10 mouse cellular contexts compared by ENCODE assay signal in genomic region chr12:72940071-72940821, GRCm38 (mm10). TPM values are rescaled to one million over a fixed set of nuclear protein-coding genes. Genes with fewer than 3 reads are reported as not detected.
DNase-seq lines count a peak whose midpoint lies in the region; ATAC-seq and TF ChIP-seq lines count a peak whose summit lies in the region.
"Had no signal": no experiment of that assay in that cellular context is flagged by ENCODE, and none has a peak within 500 bp of the region (broad histone marks: within the 10 kb centered on the region; RNA-seq: fewer than 3 reads in every experiment).

Gene 4930447C04Rik, minus strand, starts transcription at chr12:72940774.

- H3K36me3 ChIP-seq in heart, embryonic 12.5 days = no peaks in the 10 kb centered on the region
- no peaks in the 10 kb centered on the region for H3K36me3 ChIP-seq in ES-E14 (ENCODE audit: control insufficient read depth, insufficient read depth, low read length, poor library complexity, severe bottlenecking)
- no peaks in the 10 kb centered on the region for H3K36me3 ChIP-seq in forebrain, embryonic 13.5 days (ENCODE audit: poor library complexity, severe bottlenecking)
- no peaks in the 10 kb centered on the region for H3K36me3 ChIP-seq in limb, embryonic 13.5 days

- ATAC-seq in heart, embryonic 12.5 days (ENCODE audit: insufficient number of reproducible peaks, low FRiP score) = no peak
- no peak for ATAC-seq in forebrain, embryonic 13.5 days
- ATAC-seq in limb, embryonic 13.5 days (ENCODE audit: low FRiP score, low read depth) = no peak
- no peak for ATAC-seq in megakaryocyte progenitor cell, adult 5-6 weeks (replicated peaks; ENCODE audit: poor library complexity)

- H3K4me2 ChIP-seq in heart, embryonic 12.5 days = peak within 1 kb of the TSS; percentile 60
- peak within 1 kb of the TSS; percentile 42 for H3K4me2 ChIP-seq in forebrain, embryonic 13.5 days
- H3K4me2 ChIP-seq in limb, embryonic 13.5 days (replicated peaks) = peak within 1 kb of the TSS; percentile 58

- in situ Hi-C loops in ES-E14 (cut with MboI; ENCODE audit: low sequenced_read_pairs in 2 of 2, unreplicated experiment in 2 of 2) = no loop called here

- no peak within 1 kb of the TSS for H3K27ac ChIP-seq in heart, embryonic 12.5 days (ENCODE audit: poor library complexity, severe bottlenecking)
- no peak within 1 kb of the TSS for H3K27ac ChIP-seq in ES-E14 (ENCODE audit: insufficient read depth, low read depth, low read length, poor library complexity, severe bottlenecking)
- no peak within 1 kb of the TSS for H3K27ac ChIP-seq in forebrain, embryonic 13.5 days
- H3K27ac ChIP-seq in limb, embryonic 13.5 days = no peak within 1 kb of the TSS

- peak within 1 kb of the TSS; percentile 35 for H3K4me3 ChIP-seq in heart, embryonic 12.5 days
- H3K4me3 ChIP-seq in ES-E14 (ENCODE audit: insufficient read depth in 1 of 2, low read depth in 1 of 2, low read length in 2 of 2, poor library complexity in 1 of 2, severe bottlenecking in 1 of 2) = peak within 1 kb of the TSS; percentile 61 to 76
- peak within 1 kb of the TSS; percentile 16 for H3K4me3 ChIP-seq in forebrain, embryonic 13.5 days
- H3K4me3 ChIP-seq in limb, embryonic 13.5 days = peak within 1 kb of the TSS; percentile 31

- H3K27me3 ChIP-seq in heart, embryonic 12.5 days (replicated peaks) = peaks cover 83% of the 10 kb centered on the region
- H3K27me3 ChIP-seq in forebrain, embryonic 13.5 days = peaks cover 96% of the 10 kb centered on the region
- peaks cover 97% of the 10 kb centered on the region for H3K27me3 ChIP-seq in limb, embryonic 13.5 days

- no peak within 1 kb of the TSS for H3K9ac ChIP-seq in heart, embryonic 12.5 days
- no peak within 1 kb of the TSS for H3K9ac ChIP-seq in ES-E14 (ENCODE audit: insufficient read depth, low read depth, low read length, poor library complexity, severe bottlenecking)
- H3K9ac ChIP-seq in forebrain, embryonic 13.5 days = no peak within 1 kb of the TSS
- H3K9ac ChIP-seq in limb, embryonic 13.5 days = no peak within 1 kb of the TSS

- intact Hi-C loops in heart, postnatal 36 days (cut with DNase I) = loop anchor here (5.0 kb wide), 1 partner anchor 102 kb away; no protein-coding TSS in a partner anchor

- no peaks in the 10 kb centered on the region for H3K9me3 ChIP-seq in heart, embryonic 12.5 days (replicated peaks)
- no peaks in the 10 kb centered on the region for H3K9me3 ChIP-seq in ES-E14 (ENCODE audit: control insufficient read depth, insufficient read depth, low read depth, low read length)
- no peaks in the 10 kb centered on the region for H3K9me3 ChIP-seq in forebrain, embryonic 13.5 days (replicated peaks)
- no peaks in the 10 kb centered on the region for H3K9me3 ChIP-seq in limb, embryonic 13.5 days

- no peak for DNase-seq in heart, postnatal 36 days
- no peak for DNase-seq in ES-E14 (ENCODE audit: low read depth, low spot score)
- no peak for DNase-seq in spleen, postnatal 36 days (ENCODE audit: low spot score in 2 of 2)
- DNase-seq in spleen, postnatal 10 days (ENCODE audit: low spot score in 2 of 2) = no peak
- DNase-seq: adrenal gland, adult 8-10 months had no signal

- peaks cover 9% of the 10 kb centered on the region; the same call in 1 of the 2 replicates for H3K4me1 ChIP-seq in heart, embryonic 12.5 days (replicated peaks)
- 0 out of 4 replicates have a peak, but pooled peaks cover 0 to 4% of the 10 kb centered on the region in 2 experiments for H3K4me1 ChIP-seq in ES-E14 (ENCODE audit: control insufficient read depth in 2 of 2, insufficient read depth in 2 of 2, low read length in 2 of 2, poor library complexity in 1 of 2)
- peaks cover 16% of the 10 kb centered on the region for H3K4me1 ChIP-seq in forebrain, embryonic 13.5 days
- peaks cover 17% of the 10 kb centered on the region for H3K4me1 ChIP-seq in limb, embryonic 13.5 days

- 2% methylated on average over 39 of the region's 39 CpGs for WGBS in heart, embryonic 12.5 days
- WGBS in forebrain, embryonic 13.5 days = under 1% methylated on average over 39 of the region's 39 CpGs
- under 1% methylated on average over 39 of the region's 39 CpGs for WGBS in limb, embryonic 13.5 days

TF ChIP-seq in ES-E14, 5 proteins besides CTCF, POLR2A, EP300 and RAD21:
- TF ChIP-seq HCFC1 (IDR thresholded peaks at IDR 0.05; ENCODE audit: borderline replicate concordance, insufficient read depth, low read length) (no peak), ZC3H11A (IDR thresholded peaks at IDR 0.05; ENCODE audit: borderline replicate concordance, low read depth, low read length) (no peak)

RNA-seq across cellular contexts. Expression of gene 4930447C04Rik, which starts in this region (rescaled TPM):
- polyA plus RNA-seq in heart, embryonic 12.5 days (2016; fragmentation: Nextera tagmentation; extraction: Ambion mirVana) = 3.4 and 4.5 TPM in 2 replicates
- under 1 TPM; 0.14 to 0.57 TPM for total RNA-seq in heart, postnatal 36 days (2021)
- 24.1 and 38.3 TPM in 2 replicates for total RNA-seq in ES-E14 (2012; rRNA removed)
- 1.8 and 2.1 TPM in 2 replicates for polyA plus RNA-seq in forebrain, embryonic 13.5 days (2015; fragmentation: Nextera tagmentation; extraction: Ambion mirVana)
- 5.6 and 6.2 TPM in 2 replicates for polyA plus RNA-seq in limb, embryonic 13.5 days (2015; fragmentation: Nextera tagmentation; extraction: Ambion mirVana)
- total RNA-seq in megakaryocyte progenitor cell, adult 5-6 weeks (2015) = 6.3 and 8.3 TPM in 2 replicates
- total RNA-seq in megakaryocyte progenitor cell, adult 5-6 weeks (2017) = 5.3 and 6.5 TPM in 2 replicates
- polyA plus RNA-seq: large intestine, adult 2 months had no signal

Comparison
In these comparisons a context has a peak if more than half of its experiments do, and no peak if none do; other contexts are left out.
1. H3K4me3 ChIP-seq: peak in every context shown above with its lines; median percentile 68 in ES-E14; 35 in heart, embryonic 12.5 days; 31 in limb, embryonic 13.5 days; 16 in forebrain, embryonic 13.5 days.